Mouse (Mus musculus) kidney, embryonic 16.5 days (tissue): Measurements from ENCODE around the gene Manf. TPM values are rescaled to one million over a fixed set of nuclear protein-coding genes. Genes with fewer than 3 reads are reported as not detected.

Experiments used
- ATAC-seq: fragments of 200-750 bp; cut with Nextera tagmentation; 2 replicates; pipeline ENCODE4 v1.8.0; 2017; ENCODE audit warnings: moderate TSS enrichment; ENCODE audit not compliant: low FRiP score, low TSS enrichment
- H3K27ac ChIP-seq: fragments of 300-500 bp; sonication (generic); 2 replicates; pipeline ENCODE4 v1.5.1; 2014; ENCODE audit warnings: low read length
- H3K27me3 ChIP-seq: fragments of 300-500 bp; sonication (generic); 2 replicates; pipeline ENCODE4 v1.6.1; 2014; ENCODE audit warnings: low read length, control low read depth, mixed read lengths; ENCODE audit not compliant: insufficient read depth
- H3K36me3 ChIP-seq: fragments of 300-500 bp; sonication (generic); 2 replicates; pipeline ENCODE4 v1.6.1; 2014; ENCODE audit warnings: low read length, control low read depth, mixed read lengths; ENCODE audit not compliant: insufficient read depth
- H3K4me1 ChIP-seq: fragments of 300-500 bp; sonication (generic); 2 replicates; pipeline ENCODE4 v1.6.1; 2014; ENCODE audit warnings: low read length, control low read depth, mixed read lengths; ENCODE audit not compliant: insufficient read depth
- H3K4me2 ChIP-seq: fragments of 300-500 bp; sonication (generic); replicated peaks from 2 replicates; pipeline ENCODE4 v1.6.1; 2014; ENCODE audit warnings: low read depth, low read length
- H3K4me3 ChIP-seq: fragments of 300-500 bp; sonication (generic); 2 replicates; pipeline ENCODE4 v1.5.1; 2014; ENCODE audit warnings: mild to moderate bottlenecking, low read length
- H3K9ac ChIP-seq: fragments of 300-500 bp; sonication (generic); replicated peaks from 2 replicates; pipeline ENCODE4 v1.6.1; 2014; ENCODE audit warnings: low read length
- H3K9me3 ChIP-seq: fragments of 300-500 bp; sonication (generic); 2 replicates; pipeline ENCODE4 v1.6.1; 2016; ENCODE audit warnings: low read length, control low read depth
- WGBS: fragments of 180-500 bp; shearing (Covaris S2); extraction: QIAGEN DNeasy Blood & Tissue Kit; methylation state at CpG from one replicate; pipeline ENCODE4 v1.1.7; 2014; 5-methylcytosine and 5-hydroxymethylcytosine counted together
- polyA plus RNA-seq: library from polyadenylated mRNA; unstranded; fragments of >200 nt; fragmentation: Nextera tagmentation; extraction: Ambion mirVana; gene quantifications from 2 replicates; pipeline ENCODE4 v1.2.1, GENCODE M21; 2015

Gene Manf
- polyA plus RNA-seq, 1 experiment from 2014 or later, result 327 TPM

DNA sequence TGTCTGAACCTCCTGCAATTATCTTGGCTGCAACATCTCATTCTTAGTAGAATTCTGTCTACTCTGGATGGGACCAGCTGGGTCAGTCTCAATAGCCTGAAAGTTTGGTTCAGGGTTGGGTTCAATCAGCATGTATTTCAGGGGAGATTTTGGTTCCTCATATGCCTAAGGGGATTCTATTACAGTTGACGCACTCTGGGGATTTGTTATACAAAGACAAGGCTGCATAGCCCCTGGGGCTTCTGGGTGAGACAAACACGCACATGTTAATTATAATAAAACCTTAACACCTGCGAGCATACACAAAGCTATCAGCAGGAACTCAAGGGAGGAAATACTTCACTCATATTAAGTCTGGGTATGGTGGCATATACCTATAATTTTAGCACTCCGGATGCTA lies 85.3 kb downstream of the Manf start:
- no peak for ATAC-seq
- H3K36me3 ChIP-seq, result no peaks in the 10 kb centered on the region
- no peaks in the 10 kb centered on the region for H3K27me3 ChIP-seq
- H3K9me3 ChIP-seq, result no peaks in the 10 kb centered on the region
- H3K4me1 ChIP-seq, result no peaks in the 10 kb centered on the region
- H3K27ac ChIP-seq, result no peak overlapping the region
- 81% methylated on average over 4 of the region's 4 CpGs for WGBS
- no peak overlapping the region for H3K4me2 ChIP-seq
- no peak overlapping the region for H3K9ac ChIP-seq
- H3K4me3 ChIP-seq, result no peak overlapping the region

DNA sequence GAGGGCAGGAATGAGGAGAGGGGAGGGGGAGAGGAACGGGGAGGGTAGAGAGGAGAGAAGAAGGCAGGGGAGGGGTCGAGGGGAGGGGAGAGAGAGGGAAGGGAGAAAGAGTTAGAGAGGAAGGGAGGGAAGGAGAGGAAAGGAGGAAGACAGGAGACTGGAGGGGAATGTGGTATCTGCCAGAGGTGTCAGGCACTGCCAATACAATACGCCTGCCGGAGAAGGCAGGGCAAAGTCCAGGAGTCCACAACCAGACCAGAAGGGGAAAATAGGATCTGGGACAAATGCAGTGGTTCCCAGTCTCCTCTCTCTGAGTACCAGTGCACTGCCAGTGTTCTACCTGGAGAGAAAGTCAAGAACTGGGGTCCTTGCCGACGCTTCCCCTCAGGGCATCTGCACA lies 100.9 kb downstream of the Manf start:
- Histone ChIP-seq H3K9me3 (no peaks in the 10 kb centered on the region), H3K4me1 (peaks cover 14% of the 10 kb centered on the region), H3K4me3 (no peak overlapping the region), H3K27ac (no peak overlapping the region), H3K4me2 (no peak overlapping the region), H3K9ac (no peak overlapping the region), H3K27me3 (no peaks in the 10 kb centered on the region), H3K36me3 (no peaks in the 10 kb centered on the region)
- 71% methylated on average over 6 of the region's 6 CpGs for WGBS
- ATAC-seq, result no peak

DNA sequence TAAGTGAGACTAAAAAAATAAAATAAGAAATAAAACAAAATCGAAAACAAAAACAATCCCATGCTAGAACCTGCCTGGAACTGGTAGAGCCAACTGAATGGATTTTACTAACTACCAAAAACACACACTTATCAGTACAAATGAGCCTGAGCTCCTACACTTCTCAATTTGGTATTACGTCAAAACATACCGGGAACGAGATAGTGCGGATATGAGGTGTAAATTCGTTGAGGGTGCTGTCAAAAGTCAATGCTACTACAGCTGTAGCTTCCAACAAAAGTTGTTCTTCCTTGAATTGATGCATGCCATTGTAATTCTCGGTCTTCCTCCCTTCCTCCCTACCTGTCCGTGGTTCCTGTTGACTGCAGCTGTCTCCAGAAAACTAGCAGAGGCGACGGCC lies 102.4 kb downstream of the Manf start:
- Histone ChIP-seq H3K9ac (peak overlapping the region; percentile 99), H3K9me3 (no peaks in the 10 kb centered on the region), H3K4me1 (peaks cover 14% of the 10 kb centered on the region), H3K27ac (peak overlapping the region; percentile 95; the same call in 1 of the 2 replicates), H3K4me2 (peak overlapping the region; percentile 65), H3K36me3 (no peaks in the 10 kb centered on the region), H3K27me3 (no peaks in the 10 kb centered on the region), H3K4me3 (peak overlapping the region; percentile 94)
- 17% methylated on average over 10 of the region's 10 CpGs for WGBS
- no peak; the same call in 1 of the 2 replicates for ATAC-seq

DNA sequence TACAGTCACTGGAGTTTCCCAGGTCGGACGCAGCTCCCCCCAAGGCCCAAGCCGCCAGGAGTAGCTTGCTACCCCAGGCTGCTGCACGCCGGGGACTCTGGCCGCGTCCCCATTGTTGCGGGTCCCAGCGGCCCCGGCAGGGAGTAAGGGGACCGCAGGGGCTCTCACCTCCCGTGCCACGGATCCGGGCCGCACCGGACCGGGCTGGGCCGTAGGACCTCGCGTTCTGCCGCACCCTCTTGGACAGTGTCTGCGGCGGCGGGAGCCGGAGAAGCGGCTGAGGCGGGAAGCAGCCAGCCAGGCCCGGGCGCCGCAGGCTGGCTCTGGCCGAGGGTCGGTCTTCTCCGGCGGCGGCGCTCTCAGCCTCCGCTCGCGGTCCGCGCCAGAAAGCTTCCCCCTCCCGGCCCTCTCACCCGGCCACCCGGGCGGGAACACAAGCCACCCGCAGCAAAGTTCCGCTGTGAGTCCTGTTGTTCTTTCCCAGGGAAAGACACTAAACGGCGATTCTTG lies 102.9 kb downstream of the Manf start, which contains the start of gene Rad54l2:
Gene Rad54l2 (minus strand): TSS at position 383 of the 510 bp plus-strand sequence.
- 0% methylated on average over 42 of the region's 49 CpGs for WGBS
- H3K4me3 ChIP-seq, result peak within 1 kb of the TSS; percentile 94
- H3K9ac ChIP-seq, result peak within 1 kb of the TSS; percentile 99
- H3K36me3 ChIP-seq, result no peaks in the 10 kb centered on the region
- ATAC-seq, result peak; percentile 94
- peak within 1 kb of the TSS; percentile 95 for H3K27ac ChIP-seq
- peaks cover 14% of the 10 kb centered on the region for H3K4me1 ChIP-seq
- H3K27me3 ChIP-seq, result no peaks in the 10 kb centered on the region
- H3K9me3 ChIP-seq, result no peaks in the 10 kb centered on the region
- H3K4me2 ChIP-seq, result peak within 1 kb of the TSS; percentile 79

Other genes starting within 250 kb of the Manf start
- not detected in 2 replicates for gene Grm2, start 235.9 kb downstream of the Manf start, polyA plus RNA-seq
- gene Tex264, start 206.1 kb downstream of the Manf start, polyA plus RNA-seq, result 84.1 and 88.0 TPM in 2 replicates
- 6.7 and 7.2 TPM in 2 replicates for gene Rad54l2, start 102.8 kb downstream of the Manf start, polyA plus RNA-seq
- 25.5 and 31.4 TPM in 2 replicates for gene Dcaf1, start 70.1 kb downstream of the Manf start, polyA plus RNA-seq
- gene Rbm15b, start 4.6 kb downstream of the Manf start, polyA plus RNA-seq, result 6.4 and 7.8 TPM in 2 replicates